Mouse (Mus musculus) heart, adult 2 months (tissue): ENCODE measurements around the gene Taf8.

Experiments
- CTCF ChIP-seq: fragments of 200-600 bp; IDR thresholded peaks from 2 replicates; pipeline ENCODE4 v1.8.1; 2022; ENCODE audit warnings: antibody characterized with exemption, mild to moderate bottlenecking, moderate library complexity
- EP300 ChIP-seq: fragments of 200-500 bp; IDR thresholded peaks from 2 replicates; pipeline ENCODE4 v1.6.1; 2011; ENCODE audit warnings: low read depth, low read length, control low read depth; ENCODE audit not compliant: insufficient read depth
- POLR2A ChIP-seq: fragments of 200-500 bp; IDR thresholded peaks from 2 replicates; pipeline ENCODE4 v1.6.1; 2011; ENCODE audit warnings: mild to moderate bottlenecking, low read depth, low read length, control low read depth; ENCODE audit not compliant: insufficient read depth

DNA sequence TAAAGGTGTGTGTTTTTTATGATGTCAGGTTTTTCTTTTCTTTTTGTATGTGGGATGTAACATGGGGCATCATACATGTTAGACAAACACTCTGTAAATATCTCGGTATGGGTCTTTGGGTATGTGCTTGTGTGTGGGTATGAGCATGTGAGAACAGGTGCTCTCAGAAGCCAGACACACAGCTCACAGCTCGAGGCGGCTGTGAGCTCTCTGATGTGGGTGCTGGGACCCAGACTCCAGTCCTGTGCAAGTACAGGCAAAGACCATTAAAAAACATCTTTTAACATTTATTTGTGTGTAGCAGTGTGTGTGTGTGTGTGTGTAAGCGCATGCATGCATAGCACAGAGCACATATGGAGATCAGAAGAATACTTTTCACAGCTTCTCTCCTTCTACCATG, 37.0 kb upstream of the Taf8 start:
- TF ChIP-seq CTCF, result no peak
- TF ChIP-seq EP300, result no peak
- no peak for TF ChIP-seq POLR2A
